Mouse (Mus musculus) heart, adult 2 months (tissue): ENCODE measurements around the gene Birc6. TPM values are rescaled to one million over a fixed set of nuclear protein-coding genes. Genes with fewer than 3 reads are reported as not detected.
A peak's percentile ranks its signal among the peaks of the same experiment; 100 is the strongest.

Source experiments
- DNase-seq, 2 experiments: peaks; one replicate each; pipeline ENCODE4 v3.0.0; 2021
- H3K27ac ChIP-seq: fragments of 200-600 bp; 2 replicates; pipeline ENCODE4 v1.8.1; 2022
- H3K27me3 ChIP-seq: fragments of 200-500 bp; 2 replicates; pipeline ENCODE4 v1.6.1; 2012; ENCODE audit warnings: mild to moderate bottlenecking, low read length, inconsistent platforms, mixed read lengths; ENCODE audit not compliant: control insufficient read depth, insufficient read depth
- H3K36me3 ChIP-seq: fragments of 200-500 bp; 2 replicates; pipeline ENCODE4 v1.6.1; 2012; ENCODE audit warnings: low read length, inconsistent platforms; ENCODE audit not compliant: control insufficient read depth, insufficient read depth
- H3K4me1 ChIP-seq: fragments of 200-500 bp; 2 replicates; pipeline ENCODE4 v1.6.1; 2011; ENCODE audit warnings: low read length; ENCODE audit not compliant: control insufficient read depth, insufficient read depth
- H3K4me3 ChIP-seq: fragments of 200-600 bp; 2 replicates; pipeline ENCODE4 v1.8.1; 2022
- H3K79me2 ChIP-seq: fragments of 200-500 bp; replicated peaks from 2 replicates; pipeline ENCODE4 v1.6.1; 2012; ENCODE audit warnings: mild to moderate bottlenecking, inconsistent platforms, low read length, moderate library complexity, mixed read lengths; ENCODE audit not compliant: control insufficient read depth, insufficient read depth
- H3K9ac ChIP-seq: fragments of 200-500 bp; 2 replicates; pipeline ENCODE4 v1.6.1; 2012; ENCODE audit warnings: low read depth, mild to moderate bottlenecking, control low read depth, inconsistent platforms, low read length, mixed read lengths
- CTCF ChIP-seq: fragments of 200-600 bp; IDR thresholded peaks from 2 replicates; pipeline ENCODE4 v1.8.1; 2022; ENCODE audit warnings: antibody characterized with exemption, mild to moderate bottlenecking, moderate library complexity
- EP300 ChIP-seq: fragments of 200-500 bp; IDR thresholded peaks from 2 replicates; pipeline ENCODE4 v1.6.1; 2011; ENCODE audit warnings: low read depth, low read length, control low read depth; ENCODE audit not compliant: insufficient read depth
- POLR2A ChIP-seq: fragments of 200-500 bp; IDR thresholded peaks from 2 replicates; pipeline ENCODE4 v1.6.1; 2011; ENCODE audit warnings: mild to moderate bottlenecking, low read depth, low read length, control low read depth; ENCODE audit not compliant: insufficient read depth
- WGBS: fragments of 180-500 bp; shearing (Covaris S2); methylation state at CpG from one replicate; pipeline ENCODE4 v1.1.7; 2018; 5-methylcytosine and 5-hydroxymethylcytosine counted together
- intact Hi-C: fragments of 180-260 bp; cut with DNase I; formaldehyde crosslinking; loops from one replicate; pipeline ENCODE4 v1.15.1; 2025
- polyA plus RNA-seq: library from polyadenylated mRNA; depleted of rRNA; stranded (reverse); fragments of >200 nt; gene quantifications from 2 replicates; pipeline ENCODE4 v1.2.3, GENCODE M21; 2012
- total RNA-seq, 2 experiments: library from RNA; stranded (reverse); gene quantifications; 2 replicates each; pipeline ENCODE4 v1.2.3; 2021

Gene Birc6
- total and polyA plus RNA-seq, 3 experiments, result 42.7 to 65.9 (median 60.5) TPM

- H3K4me1 ChIP-seq, result no peaks in the 10 kb centered on the region
- no peaks in the 10 kb centered on the region for H3K79me2 ChIP-seq
- intact Hi-C loops, result loop anchor here (10.0 kb wide), 1 partner anchor 322 kb away; the partner anchor contains the start of gene Slc30a6
- H3K27me3 ChIP-seq, result no peaks in the 10 kb centered on the region
- no peak overlapping the region for H3K9ac ChIP-seq
- H3K36me3 ChIP-seq, result no peaks in the 10 kb centered on the region
- TF ChIP-seq EP300 (no peak), CTCF (no peak), POLR2A (no peak)
- H3K4me3 ChIP-seq, result no peak overlapping the region
- no peak for DNase-seq
- no peak overlapping the region for H3K27ac ChIP-seq
- WGBS, result 25% methylated on average over 3 of the region's 3 CpGs
Observed at GRCm38 (mm10) chr17:74716643-74717042, 188.5 kb downstream of the Birc6 start.

- Histone ChIP-seq H3K4me1 (no peaks in the 10 kb centered on the region), H3K36me3 (no peaks in the 10 kb centered on the region), H3K27ac (peak overlapping the region; percentile 79), H3K79me2 (no peaks in the 10 kb centered on the region), H3K27me3 (no peaks in the 10 kb centered on the region), H3K4me3 (peak overlapping the region; percentile 92), H3K9ac (peak overlapping the region; percentile 78)
- no peak for DNase-seq
- intact Hi-C loops, result loop anchor here (10.0 kb wide), 1 partner anchor 322 kb away; the partner anchor contains the start of gene Slc30a6
- WGBS, result 7% methylated on average over 14 of the region's 14 CpGs
- TF ChIP-seq POLR2A (no peak), EP300 (no peak), CTCF (no peak)
Observed at GRCm38 (mm10) chr17:74717091-74717617, 189.1 kb downstream of the Birc6 start.

GRCm38 (mm10) chr17:74717618-74718151, 189.6 kb downstream of the Birc6 start, which contains the start of gene Ttc27:
Gene Ttc27, plus strand, starts transcription at chr17:74717732.
- intact Hi-C loops, result loop anchor here (10.0 kb wide), 1 partner anchor 323 kb away; the partner anchor contains the start of gene Slc30a6
- Histone ChIP-seq H3K4me3 (peak within 1 kb of the TSS; percentile 92), H3K4me1 (no peaks in the 10 kb centered on the region), H3K79me2 (no peaks in the 10 kb centered on the region), H3K27me3 (no peaks in the 10 kb centered on the region), H3K27ac (peak within 1 kb of the TSS; percentile 79), H3K9ac (peak within 1 kb of the TSS; percentile 78), H3K36me3 (no peaks in the 10 kb centered on the region)
- TF ChIP-seq CTCF, result no peak
- peak; percentile 42; the same call in 1 of the 2 replicates for TF ChIP-seq EP300
- peak; percentile 98 for TF ChIP-seq POLR2A
- DNase-seq, result peak; percentile 94 to 96
- 2% methylated on average over 31 of the region's 31 CpGs for WGBS

- no peak for DNase-seq
- Histone ChIP-seq H3K4me3 (no peak overlapping the region), H3K79me2 (no peaks in the 10 kb centered on the region; the same call in 1 of the 2 replicates), H3K4me1 (peaks cover 2% of the 10 kb centered on the region; the same call in 1 of the 2 replicates), H3K27me3 (no peaks in the 10 kb centered on the region; the same call in 1 of the 2 replicates), H3K36me3 (no peaks in the 10 kb centered on the region), H3K9ac (no peak overlapping the region), H3K27ac (no peak overlapping the region)
- TF ChIP-seq CTCF (peak; percentile 54), POLR2A (no peak)
- intact Hi-C loops, result no loop called here
Observed at GRCm38 (mm10) chr17:74732872-74733271, 204.8 kb downstream of the Birc6 start.

- Histone ChIP-seq H3K9ac (no peak overlapping the region), H3K36me3 (no peaks in the 10 kb centered on the region), H3K4me1 (peaks cover 2% of the 10 kb centered on the region; the same call in 1 of the 2 replicates), H3K4me3 (no peak overlapping the region), H3K27ac (no peak overlapping the region), H3K79me2 (no peaks in the 10 kb centered on the region), H3K27me3 (no peaks in the 10 kb centered on the region; the same call in 1 of the 2 replicates)
- no peak for DNase-seq
- intact Hi-C loops, result no loop called here
- WGBS, result 35% methylated on average over 11 of the region's 11 CpGs
- TF ChIP-seq EP300 (no peak), CTCF (no peak), POLR2A (no peak)
Observed at GRCm38 (mm10) chr17:74735392-74735791, 207.3 kb downstream of the Birc6 start.

- intact Hi-C loops, result no loop called here
- Histone ChIP-seq H3K27ac (no peak overlapping the region), H3K27me3 (no peaks in the 10 kb centered on the region), H3K36me3 (no peaks in the 10 kb centered on the region), H3K4me1 (no peaks in the 10 kb centered on the region), H3K4me3 (no peak overlapping the region), H3K79me2 (no peaks in the 10 kb centered on the region), H3K9ac (no peak overlapping the region)
- no peak for TF ChIP-seq POLR2A
- no peak for TF ChIP-seq CTCF
- TF ChIP-seq EP300, result no peak
- no peak for DNase-seq
- 72% methylated on average over 1 of the region's 1 CpGs for WGBS
Observed at GRCm38 (mm10) chr17:74749659-74750058, 221.6 kb downstream of the Birc6 start.
